Mouse (Mus musculus) embryo, embryonic 10.5 days (tissue): ENCODE measurements around the gene Naa40.

Experiments
- DNase-seq: peaks from one replicate; pipeline ENCODE4 v3.0.0-alpha.2; 2015; ENCODE audit warnings: low spot score

The Naa40 gene

DNA sequence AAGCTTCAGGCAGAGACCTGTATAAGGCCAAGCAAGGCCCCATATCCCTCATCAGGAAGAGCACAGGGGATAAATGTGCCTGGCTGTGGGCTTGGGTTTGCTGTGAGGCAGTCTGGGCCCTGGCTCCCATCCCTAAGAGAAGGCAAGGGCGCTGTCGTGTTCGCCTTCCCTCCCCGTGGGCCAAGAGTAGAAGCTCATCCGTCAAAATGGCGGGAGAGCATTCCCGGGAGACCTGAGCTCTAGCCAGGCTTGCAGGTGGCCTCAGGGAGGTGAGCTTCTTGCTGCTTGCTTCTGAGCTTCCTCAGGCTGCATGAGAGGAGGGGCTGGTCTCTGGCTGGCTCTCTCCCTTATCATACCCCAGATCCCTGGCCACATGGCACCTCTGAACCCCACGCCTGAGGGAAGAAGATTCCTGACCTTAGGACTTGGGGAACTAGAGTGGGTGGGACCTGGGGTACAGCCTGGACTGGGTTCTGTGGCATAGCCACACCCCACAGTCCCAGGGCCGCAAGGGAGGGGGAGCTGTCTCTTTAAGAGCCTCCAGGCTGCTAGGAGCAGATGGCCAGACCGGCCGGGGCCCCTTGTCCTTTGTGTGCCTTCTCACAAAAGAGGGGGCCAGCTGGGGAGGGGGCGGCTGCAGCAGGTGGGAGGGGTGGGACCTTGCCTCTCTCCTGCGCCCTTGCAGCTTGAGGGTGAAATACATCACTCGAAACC lies 24.7 kb upstream of the Naa40 start:
- DNase-seq = peak; percentile 86

DNA sequence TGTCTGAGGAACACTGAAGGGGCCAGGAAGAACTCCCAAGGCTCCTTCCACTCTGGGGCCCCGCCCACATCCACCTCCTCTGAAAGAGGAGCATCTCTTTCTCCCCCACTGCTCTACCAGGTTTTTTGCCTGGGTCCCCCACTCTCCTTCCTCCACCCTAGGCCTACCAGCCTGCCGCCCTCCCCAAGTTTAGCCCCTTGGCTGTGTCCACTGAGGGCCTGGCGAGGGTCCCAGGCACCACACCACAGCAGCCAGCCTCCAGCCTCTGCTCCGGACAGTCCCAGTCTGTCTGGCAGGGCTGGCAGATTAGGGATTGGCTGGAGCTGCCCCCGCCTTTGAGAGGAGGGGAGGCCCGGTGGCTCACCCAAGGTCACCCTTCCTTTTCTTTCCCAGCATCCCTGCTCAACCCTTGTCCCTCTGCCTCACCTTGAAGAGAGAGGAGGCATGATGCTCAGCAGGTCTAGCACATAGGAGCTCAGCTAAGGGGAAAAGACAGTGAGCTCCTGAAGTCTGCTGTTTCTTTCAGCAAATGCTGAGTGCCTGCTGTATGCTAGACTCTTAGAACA lies 23.9 kb upstream of the Naa40 start:
- DNase-seq = peak; percentile 63

- DNase-seq = peak; percentile 88
These were observed 23.2 kb upstream of the Naa40 start for GRCm38 (mm10) chr19:7264088-7264765.

GRCm38 (mm10) chr19:7262592-7262991 lies 21.6 kb upstream of the Naa40 start:
- no peak for DNase-seq

GRCm38 (mm10) chr19:7261964-7262363 lies 21.0 kb upstream of the Naa40 start:
- DNase-seq = no peak

GRCm38 (mm10) chr19:7261476-7261875 lies 20.5 kb upstream of the Naa40 start:
- no peak for DNase-seq

DNA sequence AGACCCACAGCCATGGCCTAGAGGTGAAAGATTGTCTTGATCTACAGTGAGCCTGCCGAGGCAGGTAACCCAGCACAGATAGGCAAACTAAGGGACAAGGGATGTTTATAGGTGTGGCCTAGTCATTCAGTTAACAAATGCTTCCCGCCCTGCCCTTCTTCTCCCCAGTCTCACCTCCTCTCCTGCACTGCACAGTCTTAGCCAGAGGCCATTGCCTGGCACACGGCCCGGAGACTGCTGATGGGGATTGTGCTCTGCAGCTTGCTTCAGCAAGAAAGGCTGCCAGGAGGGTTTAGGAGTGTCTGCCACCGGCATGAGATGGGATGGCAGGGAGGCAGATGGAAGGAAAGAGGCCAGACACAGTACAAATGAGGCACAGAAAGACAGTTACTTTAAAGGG lies 16.9 kb upstream of the Naa40 start:
- DNase-seq = no peak

GRCm38 (mm10) chr19:7246021-7246420 lies 5.0 kb upstream of the Naa40 start:
- no peak for DNase-seq

DNA sequence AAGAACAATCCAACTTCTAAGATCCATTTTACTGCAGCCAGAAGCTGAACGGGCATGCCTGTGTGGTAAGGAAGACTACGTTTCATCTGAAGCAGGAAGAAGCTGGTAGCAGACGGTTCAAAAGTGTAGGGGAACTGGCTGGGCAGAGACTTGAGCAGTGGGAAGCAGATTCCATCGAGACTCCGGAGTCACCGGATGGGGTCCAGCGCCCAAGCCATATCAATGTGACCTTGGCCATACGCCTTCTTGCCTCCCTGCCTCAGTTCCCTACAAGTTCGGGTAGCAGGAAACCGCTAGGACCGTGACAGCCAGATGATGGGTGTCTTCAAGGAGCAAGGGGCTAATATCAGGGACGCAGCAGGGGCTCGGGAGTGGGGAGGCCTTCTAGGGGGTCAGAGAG lies 692 bp downstream of the Naa40 start:
- DNase-seq = peak; percentile 34

DNA sequence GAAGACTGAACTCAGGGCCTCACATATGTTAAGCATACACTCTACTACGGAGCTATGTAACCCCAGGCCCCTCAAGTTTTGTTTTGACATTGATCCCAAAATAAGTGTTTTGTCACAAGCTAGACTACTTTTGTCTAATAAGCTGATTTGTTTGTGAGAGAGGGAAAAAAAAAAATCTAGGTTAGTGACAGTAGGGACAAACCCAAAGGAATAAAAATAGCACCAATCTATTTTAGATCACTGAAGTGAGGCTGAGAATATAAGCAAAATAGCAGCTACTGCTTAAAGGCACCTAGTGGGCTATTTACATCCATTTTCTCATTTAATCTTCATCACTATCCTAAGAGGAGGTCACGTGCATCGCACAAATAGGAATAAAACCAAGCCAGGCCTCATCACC lies 1.4 kb downstream of the Naa40 start:
- no peak for DNase-seq

DNA sequence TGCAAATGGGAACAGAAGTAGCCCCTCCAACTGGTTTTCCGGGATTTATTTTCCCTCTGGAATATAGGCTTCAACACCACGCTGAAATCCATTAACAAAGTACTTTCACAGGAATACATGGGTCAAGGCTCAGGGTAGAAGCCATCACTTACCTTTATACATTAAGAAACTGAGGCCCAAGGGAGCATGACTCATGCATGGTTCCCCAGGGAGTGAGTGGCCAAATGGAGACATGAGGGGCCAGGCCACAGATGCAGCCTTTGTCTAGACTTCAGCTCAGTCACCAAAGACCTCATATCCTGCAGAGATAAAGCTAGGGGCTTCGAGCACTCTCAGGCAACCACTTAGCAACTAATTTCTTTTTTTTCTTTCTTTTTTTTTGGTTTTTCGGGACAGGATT lies 4.2 kb downstream of the Naa40 start:
- no peak for DNase-seq

DNA sequence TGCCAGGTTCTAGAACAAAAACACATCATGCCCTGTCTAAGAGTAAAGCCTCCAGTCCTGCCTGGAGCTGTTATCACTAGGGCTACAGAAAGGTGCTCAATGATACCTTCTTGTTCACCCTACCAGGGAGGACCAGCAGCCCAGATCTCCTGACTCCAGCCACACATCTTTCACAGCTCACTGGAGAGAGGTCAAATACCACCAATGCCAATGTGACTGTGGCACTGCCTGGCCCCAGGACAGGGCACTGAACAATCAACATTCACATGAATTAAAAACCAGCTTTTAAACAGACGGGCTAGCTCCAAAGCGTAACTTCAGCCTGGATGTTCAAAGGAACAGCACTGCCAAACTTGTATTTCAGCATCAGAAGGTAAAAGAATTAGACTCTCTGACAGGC lies 5.0 kb downstream of the Naa40 start:
- DNase-seq = no peak

DNA sequence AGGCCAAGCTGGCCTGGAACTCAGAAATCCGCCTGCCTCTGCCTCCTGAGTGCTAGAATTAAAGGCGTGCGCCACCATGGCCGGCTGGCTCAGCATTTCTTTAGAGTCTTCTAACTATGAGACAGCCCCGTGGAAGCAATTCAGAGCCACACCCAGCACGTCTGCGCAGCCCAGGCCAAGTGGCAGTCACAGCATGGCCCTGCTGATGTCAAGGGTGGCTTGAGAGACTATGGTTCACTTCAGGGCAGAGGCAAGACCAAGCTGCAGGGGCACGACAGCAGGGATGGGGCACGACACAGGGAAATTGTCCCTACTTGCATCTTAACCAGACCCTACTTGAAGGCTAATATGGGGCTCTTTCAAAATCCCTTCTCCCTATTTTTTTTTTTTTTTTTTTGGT lies 5.5 kb downstream of the Naa40 start:
- no peak for DNase-seq

- DNase-seq = peak; percentile 80
These were observed 6.3 kb downstream of the Naa40 start for GRCm38 (mm10) chr19:7234537-7235221.

- DNase-seq = no peak
These were observed 14.5 kb downstream of the Naa40 start for GRCm38 (mm10) chr19:7226511-7226914.

DNA sequence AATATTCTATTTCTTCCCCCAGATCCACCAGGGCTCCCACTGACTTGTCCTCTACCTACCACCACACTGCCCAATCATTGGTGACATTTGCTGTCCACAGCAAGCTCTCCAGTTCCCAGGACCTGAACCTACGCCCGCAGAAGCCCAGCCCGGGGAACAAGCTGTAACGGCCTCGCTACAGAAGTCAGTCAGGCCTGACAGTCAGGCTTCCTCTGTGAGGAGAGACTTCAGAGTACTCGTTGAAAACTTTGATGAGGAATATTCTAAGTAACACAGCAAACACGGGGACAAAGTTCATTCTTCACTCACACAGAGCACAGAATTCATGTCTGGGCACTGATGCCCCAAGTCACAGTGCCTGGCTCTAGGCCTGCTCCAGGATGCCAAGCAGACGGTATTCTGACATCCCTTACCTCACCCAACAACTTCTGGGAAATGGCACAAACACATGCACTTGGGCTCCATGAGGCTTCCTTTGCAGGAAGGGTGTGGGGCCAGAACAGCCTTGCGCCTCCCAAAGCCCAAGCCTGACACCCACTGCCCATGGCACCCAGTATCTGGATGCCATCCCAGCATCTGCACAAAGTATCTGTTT lies 15.8 kb downstream of the Naa40 start:
- DNase-seq = no peak

GRCm38 (mm10) chr19:7224253-7224652 lies 16.7 kb downstream of the Naa40 start:
- no peak for DNase-seq

- DNase-seq = no peak
These were observed 17.5 kb downstream of the Naa40 start for GRCm38 (mm10) chr19:7223488-7223887.

DNA sequence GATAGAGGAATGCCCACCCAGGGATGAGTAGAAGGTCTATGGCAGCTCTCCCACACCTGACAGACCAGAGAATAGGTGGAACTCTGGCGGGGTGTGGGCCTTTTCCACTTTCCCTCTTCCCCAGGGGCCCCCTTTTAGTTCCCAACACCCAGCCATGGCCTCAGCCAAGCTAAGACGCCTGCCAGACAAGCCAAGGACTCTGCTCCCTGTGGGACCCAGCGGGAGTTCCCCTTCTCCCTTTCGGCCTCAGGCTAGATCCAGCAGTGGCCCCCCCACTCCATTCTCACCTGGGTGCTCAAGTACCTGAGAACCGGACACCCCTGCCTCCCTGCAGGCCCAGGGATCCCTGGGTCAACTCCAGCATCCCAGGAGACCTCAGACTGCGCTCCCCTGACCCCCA lies 18.8 kb downstream of the Naa40 start:
- no peak for DNase-seq

GRCm38 (mm10) chr19:7218753-7219152 lies 22.2 kb downstream of the Naa40 start:
- no peak for DNase-seq

DNA sequence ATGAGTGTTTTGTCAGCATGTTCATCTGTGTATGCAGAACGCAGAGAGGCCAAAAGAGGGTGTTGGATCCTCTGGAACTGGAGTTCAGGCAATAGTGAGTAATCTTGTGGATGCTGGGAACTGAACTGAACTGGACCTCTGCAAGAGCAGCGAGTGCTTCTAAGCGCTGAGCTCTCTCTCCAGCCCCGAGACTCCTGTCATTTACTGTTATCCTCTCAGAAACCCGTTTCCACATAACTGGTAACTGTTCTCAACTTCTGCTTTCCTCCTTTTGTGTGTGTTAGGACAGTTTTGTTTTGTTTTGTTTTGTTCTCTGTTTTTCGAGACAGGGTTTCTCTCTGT lies 23.1 kb downstream of the Naa40 start:
- no peak for DNase-seq

DNA sequence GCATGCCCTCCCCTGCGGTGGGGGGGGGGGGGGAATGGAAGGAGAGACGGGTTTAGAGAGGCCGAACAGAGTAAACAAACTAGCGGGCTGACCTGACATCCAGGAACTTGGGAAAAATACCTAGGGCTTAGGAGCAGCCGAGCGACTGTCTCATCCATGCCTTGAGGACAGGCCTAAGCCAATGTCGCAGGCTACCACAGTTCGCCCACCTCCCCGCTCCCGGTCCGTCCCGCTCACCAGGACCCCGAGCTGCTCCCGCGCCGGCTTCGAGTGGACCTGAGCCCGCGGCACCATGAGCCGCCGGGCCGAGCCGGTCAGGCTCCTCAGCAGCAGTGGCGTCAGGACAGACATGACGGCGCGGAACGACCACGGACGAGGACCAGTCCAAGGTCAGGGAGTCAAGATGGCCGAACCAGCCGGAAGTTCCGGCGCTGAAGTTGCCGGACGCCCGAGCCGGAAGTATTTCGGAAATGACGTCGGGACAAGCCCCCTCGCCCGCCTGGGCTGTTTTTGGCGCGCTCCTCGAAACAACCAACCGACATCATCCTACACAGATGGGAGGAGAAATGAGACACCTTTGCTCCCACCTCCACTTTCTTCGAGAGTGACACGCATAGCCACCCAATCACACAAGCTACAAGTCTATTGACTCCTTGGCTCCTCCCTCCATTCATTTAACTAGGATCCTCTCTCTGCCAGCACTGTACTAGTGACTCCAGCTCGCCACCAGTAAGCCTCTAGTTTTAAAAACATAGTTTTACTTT lies 23.6 kb downstream of the Naa40 start, which contains the start of gene Cox8a:
TSS of gene Cox8a (minus strand) at position 455 of the 764 bp plus-strand sequence.
- peak; percentile 99 for DNase-seq
